Mouse (Mus musculus) E14TG2a.4 (cell line): Measurements from ENCODE around the gene Lmo7.

Source experiments
- CTCF ChIP-seq: conservative IDR thresholded peaks from 2 replicates; pipeline ENCODE4 v1.5.1; 2014; ENCODE audit warnings: low read length
- NANOG ChIP-seq: IDR thresholded peaks from 2 replicates; pipeline ENCODE4 v1.6.1; 2014; ENCODE audit warnings: borderline replicate concordance, low read length, mixed read lengths
- POU5F1 ChIP-seq: IDR thresholded peaks from 2 replicates; pipeline ENCODE4 v1.6.1; 2014; ENCODE audit warnings: low read length, borderline replicate concordance

GRCm38 (mm10) chr14:101953793-101954468 is 224.2 kb downstream of the Lmo7 start:
- TF ChIP-seq CTCF (no peak), POU5F1 (no peak), NANOG (no peak)
